Mouse (Mus musculus) MEL (cell line): Measurements from ENCODE around the gene Abcb1a. TPM values are rescaled to one million over a fixed set of nuclear protein-coding genes. Genes with fewer than 3 reads are reported as not detected.

ENCODE experiments used
- DNase-seq: peaks from one replicate; pipeline ENCODE4 v3.0.0; 2011; ENCODE audit warnings: low read depth, low spot score
- H3K27ac ChIP-seq: 2 replicates; pipeline ENCODE4 v1.5.1; 2012; ENCODE audit warnings: low read depth, mild to moderate bottlenecking, control low read depth, low read length, moderate library complexity; ENCODE audit not compliant: control insufficient read depth
- H3K27me3 ChIP-seq, 2 experiments: fragments of 150-350 bp in 1 of 2; sonication (generic) in 1 of 2; 2 replicates each; pipeline ENCODE4 v1.6.1; 2012; ENCODE audit warnings: low read length in 2 of 2, mild to moderate bottlenecking in 2 of 2, improper control_type of control experiment in 1 of 2, moderate library complexity in 1 of 2; ENCODE audit not compliant: insufficient read depth in 2 of 2, control insufficient read depth in 1 of 2
- H3K36me3 ChIP-seq, 2 experiments: 2 replicates each; pipeline ENCODE4 v1.6.1; 2012 to 2014; ENCODE audit warnings: low read length in 2 of 2, improper control_type of control experiment in 1 of 2, inconsistent platforms in 1 of 2, mild to moderate bottlenecking in 1 of 2; ENCODE audit not compliant: insufficient read depth in 2 of 2, control insufficient read depth in 1 of 2
- H3K4me1 ChIP-seq, 2 experiments: fragments of 150-350 bp in 1 of 2; sonication (generic) in 1 of 2; 2 replicates each; pipeline ENCODE4 v1.6.1; 2012; ENCODE audit warnings: low read length in 2 of 2, improper control_type of control experiment in 1 of 2, mild to moderate bottlenecking in 1 of 2; ENCODE audit not compliant: insufficient read depth in 2 of 2, control insufficient read depth in 1 of 2
- H3K4me3 ChIP-seq, 2 experiments: fragments of 150-350 bp in 1 of 2; sonication (generic) in 1 of 2; 2 replicates each; pipeline ENCODE4 v1.5.1; 2012; ENCODE audit warnings: low read depth in 2 of 2, low read length in 2 of 2, mild to moderate bottlenecking in 2 of 2, moderate library complexity in 2 of 2, control low read depth in 1 of 2, improper control_type of control experiment in 1 of 2; ENCODE audit not compliant: control insufficient read depth in 1 of 2, insufficient read depth in 1 of 2
- H3K79me2 ChIP-seq: 2 replicates; pipeline ENCODE4 v1.6.1; 2012; ENCODE audit warnings: mild to moderate bottlenecking, low read length, moderate library complexity; ENCODE audit not compliant: control insufficient read depth, poor library complexity, insufficient read depth
- H3K9ac ChIP-seq: 2 replicates; pipeline ENCODE4 v1.6.1; 2012; ENCODE audit warnings: low read depth, mild to moderate bottlenecking, control low read depth, low read length, moderate library complexity; ENCODE audit not compliant: control insufficient read depth, poor library complexity, severe bottlenecking
- H3K9me3 ChIP-seq: fragments of 150-350 bp; sonication (generic); replicated peaks from 2 replicates; pipeline ENCODE4 v1.6.1; 2012; ENCODE audit warnings: mild to moderate bottlenecking, low read length, improper control_type of control experiment, moderate library complexity; ENCODE audit not compliant: insufficient read depth
- BHLHE40 ChIP-seq: IDR thresholded peaks from 2 replicates; pipeline ENCODE4 v1.6.1; 2012; ENCODE audit warnings: low read depth, mild to moderate bottlenecking, inconsistent platforms, low read length, improper control_type of control experiment, borderline replicate concordance
- CHD1 ChIP-seq: IDR thresholded peaks from 2 replicates; pipeline ENCODE4 v1.6.1; 2012; ENCODE audit warnings: low read depth, mild to moderate bottlenecking, inconsistent platforms, low read length, improper control_type of control experiment
- CHD2 ChIP-seq: IDR thresholded peaks from 2 replicates; pipeline ENCODE4 v1.6.1; 2011; ENCODE audit warnings: low read length, improper control_type of control experiment
- E2F4 ChIP-seq: IDR thresholded peaks from 2 replicates; pipeline ENCODE4 v1.6.1; 2011; ENCODE audit warnings: low read depth, low read length, improper control_type of control experiment, borderline replicate concordance
- ELF1 ChIP-seq: IDR thresholded peaks from 2 replicates; pipeline ENCODE4 v1.6.1; 2014; ENCODE audit warnings: low read depth, mild to moderate bottlenecking, inconsistent platforms, low read length, improper control_type of control experiment, moderate library complexity
- ETS1 ChIP-seq: IDR thresholded peaks from 2 replicates; pipeline ENCODE4 v1.6.1; 2012; ENCODE audit warnings: low read depth, mild to moderate bottlenecking, inconsistent platforms, low read length, improper control_type of control experiment, moderate library complexity
- JUND ChIP-seq: IDR thresholded peaks from 2 replicates; pipeline ENCODE4 v1.6.1; 2011; ENCODE audit warnings: low read depth, mild to moderate bottlenecking, improper control_type of control experiment, low read length
- MAFK ChIP-seq: IDR thresholded peaks from 2 replicates; pipeline ENCODE4 v1.6.1; 2011; ENCODE audit warnings: low read depth, mild to moderate bottlenecking, low read length, improper control_type of control experiment, borderline replicate concordance
- MAX ChIP-seq: IDR thresholded peaks from 2 replicates; pipeline ENCODE4 v1.6.1; 2011; ENCODE audit warnings: low read length, improper control_type of control experiment
- MEF2A ChIP-seq: IDR thresholded peaks from 2 replicates; pipeline ENCODE4 v1.6.1; 2014; ENCODE audit warnings: low read depth, mild to moderate bottlenecking, inconsistent platforms, low read length, improper control_type of control experiment; ENCODE audit not compliant: poor library complexity, insufficient replicate concordance, severe bottlenecking; ENCODE audit errors: extremely low read depth
- MYB ChIP-seq: IDR thresholded peaks from 2 replicates; pipeline ENCODE4 v1.6.1; 2011; ENCODE audit warnings: mild to moderate bottlenecking, low read depth, low read length, improper control_type of control experiment
- NELFE ChIP-seq: IDR thresholded peaks from 2 replicates; pipeline ENCODE4 v1.6.1; 2011; ENCODE audit warnings: low read depth, low read length, improper control_type of control experiment
- POLR2AphosphoS2 ChIP-seq: IDR thresholded peaks from 2 replicates; pipeline ENCODE4 v1.6.1; 2011; ENCODE audit warnings: low read length, improper control_type of control experiment
- RCOR1 ChIP-seq: IDR thresholded peaks from 2 replicates; pipeline ENCODE4 v1.6.1; 2012; ENCODE audit warnings: low read depth, mild to moderate bottlenecking, inconsistent platforms, low read length, improper control_type of control experiment
- TBP ChIP-seq: IDR thresholded peaks from 2 replicates; pipeline ENCODE4 v1.8.0; 2011; ENCODE audit warnings: low read depth, low read length, improper control_type of control experiment
- UBTF ChIP-seq: IDR thresholded peaks from 2 replicates; pipeline ENCODE4 v1.6.1; 2012; ENCODE audit warnings: low read depth, mild to moderate bottlenecking, inconsistent platforms, low read length, improper control_type of control experiment, moderate library complexity, borderline replicate concordance; ENCODE audit not compliant: insufficient read depth
- USF1 ChIP-seq: IDR thresholded peaks from 2 replicates; pipeline ENCODE4 v1.6.1; 2014; ENCODE audit warnings: low read depth, mild to moderate bottlenecking, inconsistent platforms, low read length, improper control_type of control experiment, moderate library complexity
- ZC3H11A ChIP-seq: IDR thresholded peaks from 2 replicates; pipeline ENCODE4 v1.6.1; 2012; ENCODE audit warnings: low read depth, mild to moderate bottlenecking, inconsistent platforms, low read length, improper control_type of control experiment
- ZMIZ1 ChIP-seq: IDR thresholded peaks from 2 replicates; pipeline ENCODE4 v1.6.1; 2012; ENCODE audit warnings: low read depth, mild to moderate bottlenecking, inconsistent platforms, low read length, improper control_type of control experiment, moderate library complexity
- ZNF384 ChIP-seq: IDR thresholded peaks from 2 replicates; pipeline ENCODE4 v1.6.1; 2012; ENCODE audit warnings: low read depth, mild to moderate bottlenecking, inconsistent platforms, low read length, improper control_type of control experiment
- polyA plus RNA-seq, 2 experiments: library from polyadenylated mRNA; stranded (reverse) in 1 of 2; unstranded in 1 of 2; fragments of >175 nt in 1 of 2; fragments of >200 nt in 1 of 2; gene quantifications; 2 replicates each; pipeline versions ENCODE4 v1.2.1 to v1.2.4; 2012; ENCODE audit warnings: low replicate concordance in 2 of 2, low read depth in 1 of 2; ENCODE audit not compliant: insufficient read length in 2 of 2, insufficient read depth in 1 of 2, missing spikeins in 1 of 2
- total RNA-seq: library from RNA; depleted of rRNA; stranded (reverse); fragments of 300-350 nt; gene quantifications from 2 replicates; pipeline ENCODE4 v1.2.3, GENCODE M21; 2012

Gene Abcb1a
- total and polyA plus RNA-seq, 3 experiments = not detected

GRCm38 (mm10) chr5:8669606-8670005 lies 9.7 kb downstream of the Abcb1a start:
- H3K79me2 ChIP-seq = no peaks in the 10 kb centered on the region
- H3K36me3 ChIP-seq = no peaks in the 10 kb centered on the region
- no peak overlapping the region for H3K27ac ChIP-seq
- TF ChIP-seq RCOR1 (no peak), ZC3H11A (no peak), CHD2 (no peak), BHLHE40 (no peak), POLR2AphosphoS2 (no peak)
- H3K9me3 ChIP-seq = no peaks in the 10 kb centered on the region
- no peak for DNase-seq
- H3K4me3 ChIP-seq = no peak overlapping the region
- no peaks in the 10 kb centered on the region for H3K4me1 ChIP-seq
- no peak overlapping the region for H3K9ac ChIP-seq
- no peaks in the 10 kb centered on the region; a peak in 1 of 4 replicates for H3K27me3 ChIP-seq

GRCm38 (mm10) chr5:8675262-8675951 lies 15.5 kb downstream of the Abcb1a start:
- no peak for TF ChIP-seq UBTF
- TF ChIP-seq MYB = no peak
- no peak for TF ChIP-seq TBP
- no peak for TF ChIP-seq ETS1
- no peak for TF ChIP-seq E2F4
- no peak for TF ChIP-seq ELF1
- TF ChIP-seq ZMIZ1 = no peak
- no peak for TF ChIP-seq ZNF384
- no peak for TF ChIP-seq MEF2A
- TF ChIP-seq JUND = no peak
- no peak for TF ChIP-seq RCOR1
- TF ChIP-seq USF1 = no peak
- TF ChIP-seq MAFK = no peak
- no peak for TF ChIP-seq MAX
- TF ChIP-seq NELFE = no peak
- no peak for TF ChIP-seq CHD1
- H3K79me2 ChIP-seq = no peaks in the 10 kb centered on the region

More at GRCm38 (mm10) chr5:8675262-8675951, 15.5 kb downstream of the Abcb1a start:
- Histone ChIP-seq H3K9me3 (no peaks in the 10 kb centered on the region), H3K27me3 (no peaks in the 10 kb centered on the region; a peak in 1 of 4 replicates), H3K4me1 (no peaks in the 10 kb centered on the region), H3K4me3 (no peak overlapping the region), H3K27ac (no peak overlapping the region), H3K9ac (no peak overlapping the region), H3K36me3 (no peaks in the 10 kb centered on the region)
- DNase-seq = peak; percentile 3
